Mouse (Mus musculus): ENCODE measurements around the gene Dpagt1. TPM values are rescaled to one million over a fixed set of nuclear protein-coding genes. Genes with fewer than 3 reads are reported as not detected.

Gene Dpagt1
- polyA plus RNA-seq, 1 experiment from 2014 or later = 37.2 TPM

- peaks cover 41% of the 10 kb centered on the region for H3K36me3 ChIP-seq
- no peak overlapping the region for H3K9ac ChIP-seq
- no peaks in the 10 kb centered on the region for H3K27me3 ChIP-seq
- H3K9me3 ChIP-seq (replicated peaks) = no peaks in the 10 kb centered on the region
- ATAC-seq (ENCODE audit: insufficient number of reproducible peaks, low FRiP score, low TSS enrichment, low read depth) = no peak
- peak overlapping the region; percentile 96; the same call in 1 of the 2 replicates for H3K4me3 ChIP-seq (replicated peaks)
- H3K4me1 ChIP-seq = peaks cover 20% of the 10 kb centered on the region
- WGBS = 85% methylated on average over 1 of the region's 1 CpGs
- peak overlapping the region; percentile 68; the same call in 1 of the 2 replicates for H3K4me2 ChIP-seq (replicated peaks)
- H3K27ac ChIP-seq (replicated peaks) = peak overlapping the region; percentile 98; the same call in 1 of the 2 replicates
These were observed 16.8 kb downstream of the Dpagt1 start for GRCm38 (mm10) chr9:44342605-44343004.

DNA sequence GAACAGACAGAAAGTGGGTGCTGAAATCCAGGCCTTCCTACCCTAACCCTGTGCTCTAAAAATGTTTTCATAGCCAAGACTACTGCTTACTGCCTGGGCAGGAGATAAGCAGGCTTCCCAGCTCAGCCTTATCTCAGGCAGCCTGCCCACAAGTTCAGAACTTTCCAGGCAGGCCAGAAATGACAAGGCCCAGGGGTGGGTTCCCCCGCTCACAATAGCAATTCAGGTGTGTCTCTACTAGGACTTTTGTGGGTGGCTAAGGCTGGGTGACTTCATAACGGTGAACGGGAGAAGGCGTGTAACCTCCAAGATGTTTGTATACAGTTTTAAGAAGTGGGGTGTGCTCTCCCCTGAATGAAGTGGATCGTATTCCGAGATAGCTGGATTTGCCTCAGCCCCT, 17.5 kb downstream of the Dpagt1 start:
- WGBS = 4% methylated on average over 6 of the region's 6 CpGs
- Histone ChIP-seq H3K9me3 (replicated peaks) (no peaks in the 10 kb centered on the region), H3K4me2 (replicated peaks) (peak overlapping the region; percentile 68), H3K27me3 (no peaks in the 10 kb centered on the region), H3K9ac (peak overlapping the region; percentile 90), H3K4me3 (replicated peaks) (peak overlapping the region; percentile 96), H3K27ac (replicated peaks) (peak overlapping the region; percentile 98), H3K4me1 (peaks cover 15% of the 10 kb centered on the region), H3K36me3 (peaks cover 43% of the 10 kb centered on the region)
- no peak for ATAC-seq (ENCODE audit: insufficient number of reproducible peaks, low FRiP score, low TSS enrichment, low read depth)

- Histone ChIP-seq H3K9ac (peak within 1 kb of the TSS; percentile 90), H3K27me3 (no peaks in the 10 kb centered on the region), H3K36me3 (peaks cover 46% of the 10 kb centered on the region), H3K9me3 (replicated peaks) (no peaks in the 10 kb centered on the region), H3K4me3 (replicated peaks) (peak within 1 kb of the TSS; percentile 96), H3K27ac (replicated peaks) (peak within 1 kb of the TSS; percentile 98), H3K4me1 (peaks cover 15% of the 10 kb centered on the region), H3K4me2 (replicated peaks) (peak within 1 kb of the TSS; percentile 68)
- 0% methylated on average over 39 of the region's 39 CpGs for WGBS
- peak; percentile 92 for ATAC-seq (ENCODE audit: insufficient number of reproducible peaks, low FRiP score, low TSS enrichment, low read depth)
These were observed 18.1 kb downstream of the Dpagt1 start, which contains the start of gene Hmbs for GRCm38 (mm10) chr9:44343781-44344421. Hmbs (minus strand) TSS chr9:44344228.

DNA sequence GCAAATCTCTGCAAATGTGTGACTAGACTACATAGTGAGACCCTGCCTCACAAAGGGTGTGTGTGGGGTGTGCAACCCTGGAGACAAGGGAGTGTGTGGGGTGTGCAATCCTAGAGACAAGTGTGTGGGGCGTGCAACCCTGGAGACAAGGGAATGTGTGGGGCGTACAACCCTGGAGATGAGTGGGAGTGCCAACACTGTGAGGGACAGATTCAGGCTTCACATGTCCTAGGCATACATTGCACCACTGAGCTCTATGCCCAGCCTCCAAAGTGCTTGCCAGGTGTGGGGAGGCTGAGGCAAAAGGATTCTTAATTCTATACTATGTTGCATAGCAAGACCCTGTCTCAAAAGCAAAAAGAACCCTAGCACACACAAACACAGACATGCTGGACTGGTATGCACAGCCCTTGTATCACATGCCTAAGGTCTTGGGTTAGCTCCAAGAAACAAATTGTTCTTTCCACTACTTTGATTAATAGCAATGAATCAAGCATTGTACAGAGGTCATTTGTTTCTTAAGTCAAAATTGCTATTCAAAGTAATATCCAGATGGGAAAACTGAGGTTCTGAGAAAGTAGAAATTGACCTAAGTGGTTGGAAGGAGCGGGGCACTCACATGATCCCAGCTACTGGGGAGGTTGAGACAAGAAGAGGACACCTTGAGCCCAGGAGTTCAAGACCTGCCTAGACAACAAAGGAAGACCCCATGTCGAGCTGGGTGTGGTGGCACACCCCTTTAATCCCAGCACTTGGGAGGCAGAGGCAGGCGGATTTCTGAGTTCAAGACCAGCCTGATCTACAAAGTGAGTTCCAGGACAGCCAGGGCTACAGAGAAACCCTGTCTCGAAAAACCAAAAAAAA, 20.0 kb downstream of the Dpagt1 start:
- H3K9ac ChIP-seq = no peak overlapping the region
- WGBS = 89% methylated on average over 6 of the region's 6 CpGs
- H3K4me3 ChIP-seq (replicated peaks) = no peak overlapping the region
- no peak overlapping the region for H3K4me2 ChIP-seq (replicated peaks)
- H3K9me3 ChIP-seq (replicated peaks) = no peaks in the 10 kb centered on the region
- peaks cover 15% of the 10 kb centered on the region for H3K4me1 ChIP-seq
- H3K27ac ChIP-seq (replicated peaks) = no peak overlapping the region
- H3K27me3 ChIP-seq = no peaks in the 10 kb centered on the region
- peaks cover 49% of the 10 kb centered on the region for H3K36me3 ChIP-seq
- ATAC-seq (ENCODE audit: insufficient number of reproducible peaks, low FRiP score, low TSS enrichment, low read depth) = no peak

DNA sequence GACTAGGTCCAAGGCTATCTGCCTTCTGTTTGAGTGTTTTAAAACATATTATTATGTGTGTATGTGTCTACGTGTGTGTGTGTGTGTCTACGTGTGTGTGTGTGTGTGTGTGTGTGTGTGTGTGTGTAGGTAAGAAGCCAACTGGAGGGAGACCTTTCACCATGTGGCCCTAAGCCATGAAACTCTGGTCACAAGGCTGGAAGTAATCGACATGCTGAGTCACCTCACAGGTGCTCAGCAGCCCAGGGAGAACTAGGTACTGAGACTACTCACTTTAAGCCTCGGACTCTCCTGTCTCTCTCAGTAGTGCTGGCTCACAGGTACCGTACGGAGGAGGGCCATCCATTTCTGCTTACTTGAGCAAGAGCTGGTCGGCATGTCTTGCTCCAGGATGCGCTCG, 21.3 kb downstream of the Dpagt1 start:
- 91% methylated on average over 9 of the region's 9 CpGs for WGBS
- no peak for ATAC-seq (ENCODE audit: insufficient number of reproducible peaks, low FRiP score, low TSS enrichment, low read depth)
- H3K9ac ChIP-seq = no peak overlapping the region
- H3K9me3 ChIP-seq (replicated peaks) = no peaks in the 10 kb centered on the region
- H3K36me3 ChIP-seq = peaks cover 56% of the 10 kb centered on the region
- H3K27ac ChIP-seq (replicated peaks) = no peak overlapping the region
- H3K4me2 ChIP-seq (replicated peaks) = no peak overlapping the region
- peaks cover 13% of the 10 kb centered on the region for H3K4me1 ChIP-seq
- no peaks in the 10 kb centered on the region for H3K27me3 ChIP-seq
- no peak overlapping the region for H3K4me3 ChIP-seq (replicated peaks)

DNA sequence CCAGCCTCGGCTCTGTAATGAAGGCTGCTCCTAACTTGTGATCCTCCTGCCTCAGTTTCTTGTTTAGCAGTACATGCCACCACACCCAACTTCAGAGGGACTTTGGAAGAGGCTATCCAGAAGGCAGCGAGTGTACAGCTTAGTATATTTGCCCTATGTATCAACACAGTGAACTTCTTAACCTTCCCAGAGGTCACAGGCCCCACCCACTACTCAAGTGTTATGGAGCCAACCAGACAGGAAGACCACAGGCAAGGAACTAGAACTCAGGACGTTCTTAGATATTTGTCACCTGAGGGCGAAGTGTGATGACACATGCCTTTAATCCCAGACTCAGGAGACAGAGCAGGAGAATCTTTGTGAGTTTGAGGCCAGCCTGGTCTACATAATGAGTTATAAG, 21.8 kb downstream of the Dpagt1 start:
- H3K36me3 ChIP-seq = peaks cover 60% of the 10 kb centered on the region
- no peak overlapping the region for H3K4me2 ChIP-seq (replicated peaks)
- no peak overlapping the region for H3K9ac ChIP-seq
- ATAC-seq (ENCODE audit: insufficient number of reproducible peaks, low FRiP score, low TSS enrichment, low read depth) = no peak
- no peaks in the 10 kb centered on the region for H3K9me3 ChIP-seq (replicated peaks)
- WGBS = 86% methylated on average over 4 of the region's 4 CpGs
- H3K4me3 ChIP-seq (replicated peaks) = no peak overlapping the region
- no peaks in the 10 kb centered on the region for H3K27me3 ChIP-seq
- H3K27ac ChIP-seq (replicated peaks) = no peak overlapping the region
- peaks cover 8% of the 10 kb centered on the region for H3K4me1 ChIP-seq

- H3K9ac ChIP-seq = no peak overlapping the region
- H3K9me3 ChIP-seq (replicated peaks) = no peaks in the 10 kb centered on the region
- WGBS = 94% methylated on average over 4 of the region's 4 CpGs
- H3K27me3 ChIP-seq = no peaks in the 10 kb centered on the region
- H3K4me3 ChIP-seq (replicated peaks) = no peak overlapping the region
- no peaks in the 10 kb centered on the region for H3K4me1 ChIP-seq
- no peak for ATAC-seq (ENCODE audit: insufficient number of reproducible peaks, low FRiP score, low TSS enrichment, low read depth)
- no peak overlapping the region for H3K4me2 ChIP-seq (replicated peaks)
- H3K36me3 ChIP-seq = peaks cover 70% of the 10 kb centered on the region
- H3K27ac ChIP-seq (replicated peaks) = no peak overlapping the region
These were observed 22.7 kb downstream of the Dpagt1 start for GRCm38 (mm10) chr9:44348546-44348945.

DNA sequence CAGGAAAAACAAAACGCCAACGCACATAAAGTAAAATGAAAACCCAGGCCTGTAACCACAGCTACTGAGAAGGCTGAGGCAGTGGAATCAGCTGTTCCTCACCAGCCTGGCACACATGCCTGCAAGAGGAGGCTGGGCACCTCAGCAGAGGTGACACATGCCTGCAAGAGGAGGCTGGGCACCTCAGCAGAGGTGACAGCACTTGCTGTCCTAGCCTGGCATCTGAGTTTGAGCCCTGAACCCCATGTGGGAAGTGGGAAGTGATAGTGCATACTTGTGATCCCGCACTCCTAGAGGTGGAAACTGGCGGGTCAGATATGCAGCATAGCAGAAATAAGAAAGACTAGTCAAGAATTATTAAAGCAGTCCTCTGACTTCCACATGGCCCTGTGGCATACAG, 25.6 kb downstream of the Dpagt1 start:
- no peaks in the 10 kb centered on the region for H3K9me3 ChIP-seq (replicated peaks)
- H3K27me3 ChIP-seq = no peaks in the 10 kb centered on the region
- no peak overlapping the region for H3K9ac ChIP-seq
- ATAC-seq (ENCODE audit: insufficient number of reproducible peaks, low FRiP score, low TSS enrichment, low read depth) = no peak
- H3K36me3 ChIP-seq = peaks cover 97% of the 10 kb centered on the region
- WGBS = 92% methylated on average over 4 of the region's 4 CpGs
- no peaks in the 10 kb centered on the region for H3K4me1 ChIP-seq
- H3K4me2 ChIP-seq (replicated peaks) = no peak overlapping the region
- H3K4me3 ChIP-seq (replicated peaks) = no peak overlapping the region
- no peak overlapping the region for H3K27ac ChIP-seq (replicated peaks)

DNA sequence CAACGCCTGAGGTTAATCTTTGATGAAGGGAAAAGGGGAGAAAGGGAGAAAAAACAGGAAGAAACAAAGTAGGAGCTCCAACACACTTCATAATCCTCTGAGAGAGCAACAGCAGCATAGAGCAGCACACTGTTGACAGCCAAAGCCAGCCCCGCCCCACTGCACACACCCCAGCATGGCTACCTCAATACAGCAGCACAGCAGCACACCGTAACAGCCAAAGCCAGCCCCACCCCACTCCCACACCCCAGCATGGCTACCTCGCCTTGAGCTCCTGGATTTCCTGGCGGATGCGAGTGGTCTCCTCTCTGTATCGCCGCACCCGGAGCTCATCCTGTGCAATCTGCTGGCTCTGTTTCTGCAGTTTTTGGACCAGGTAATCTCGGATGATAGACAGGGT, 26.5 kb downstream of the Dpagt1 start:
- Histone ChIP-seq H3K4me2 (replicated peaks) (no peak overlapping the region), H3K27ac (replicated peaks) (no peak overlapping the region), H3K27me3 (no peaks in the 10 kb centered on the region), H3K4me3 (replicated peaks) (no peak overlapping the region), H3K9me3 (replicated peaks) (no peaks in the 10 kb centered on the region), H3K9ac (no peak overlapping the region), H3K4me1 (no peaks in the 10 kb centered on the region), H3K36me3 (peaks cover 96% of the 10 kb centered on the region)
- 91% methylated on average over 10 of the region's 10 CpGs for whole genome bisulfite sequencing
- no peak for ATAC-seq (ENCODE audit: insufficient number of reproducible peaks, low FRiP score, low TSS enrichment, low read depth)

DNA sequence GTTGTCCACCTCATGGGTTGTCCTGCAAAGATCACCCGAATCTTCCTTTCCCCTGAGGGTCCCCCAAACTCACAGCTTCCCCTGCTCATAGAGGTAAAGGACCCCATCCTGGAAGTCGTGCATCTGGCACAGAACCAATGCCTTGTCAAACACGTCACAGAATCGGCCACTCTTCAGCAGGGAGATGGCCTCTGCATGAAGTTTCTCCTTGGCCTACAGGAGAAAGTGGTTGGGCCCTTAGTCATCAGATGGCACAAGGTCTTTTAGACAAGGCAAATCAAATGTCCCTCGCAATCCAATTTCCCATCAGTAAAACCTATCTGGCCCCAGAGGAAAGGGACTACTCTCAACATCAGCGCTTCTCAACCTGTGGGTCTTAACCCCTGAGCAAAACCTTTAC, 27.3 kb downstream of the Dpagt1 start:
- no peaks in the 10 kb centered on the region for H3K27me3 ChIP-seq
- no peak overlapping the region for H3K9ac ChIP-seq
- H3K36me3 ChIP-seq = peaks cover 95% of the 10 kb centered on the region
- no peak overlapping the region for H3K27ac ChIP-seq (replicated peaks)
- H3K4me2 ChIP-seq (replicated peaks) = no peak overlapping the region
- ATAC-seq (ENCODE audit: insufficient number of reproducible peaks, low FRiP score, low TSS enrichment, low read depth) = no peak
- H3K9me3 ChIP-seq (replicated peaks) = no peaks in the 10 kb centered on the region
- WGBS = 95% methylated on average over 6 of the region's 6 CpGs
- H3K4me3 ChIP-seq (replicated peaks) = no peak overlapping the region
- no peaks in the 10 kb centered on the region for H3K4me1 ChIP-seq

DNA sequence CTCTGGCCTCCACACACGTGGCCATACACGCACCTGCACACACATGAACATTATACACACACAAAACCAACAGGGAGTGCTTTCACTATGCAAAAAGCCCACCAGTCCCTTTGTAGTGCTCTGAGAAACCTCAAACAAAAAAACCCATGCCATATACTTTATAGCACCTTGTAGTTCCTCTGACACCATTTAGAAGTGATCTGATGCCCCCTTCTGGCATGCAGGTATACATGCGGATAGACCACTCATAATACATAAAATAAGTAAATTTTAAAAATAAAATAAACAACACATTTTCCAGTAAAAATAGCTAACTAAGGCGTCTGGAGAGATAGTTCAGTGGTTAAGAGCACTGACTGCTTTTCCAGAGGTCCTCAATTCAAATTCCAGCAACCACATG, 31.4 kb downstream of the Dpagt1 start:
- peaks cover 8% of the 10 kb centered on the region for H3K4me1 ChIP-seq
- H3K27me3 ChIP-seq = no peaks in the 10 kb centered on the region
- no peak for ATAC-seq (ENCODE audit: insufficient number of reproducible peaks, low FRiP score, low TSS enrichment, low read depth)
- H3K27ac ChIP-seq (replicated peaks) = no peak overlapping the region
- H3K9me3 ChIP-seq (replicated peaks) = no peaks in the 10 kb centered on the region
- no peak overlapping the region for H3K9ac ChIP-seq
- WGBS = 75% methylated on average over 4 of the region's 4 CpGs
- no peak overlapping the region for H3K4me3 ChIP-seq (replicated peaks)
- H3K4me2 ChIP-seq (replicated peaks) = no peak overlapping the region
- H3K36me3 ChIP-seq = peaks cover 71% of the 10 kb centered on the region

Data from embryonic facial prominence, embryonic 15.5 days (tissue).